Mouse (Mus musculus) spleen, adult 2 months (tissue): ENCODE results near the gene Dnm2.

Experiments used
- CTCF ChIP-seq: fragments of 200-500 bp; IDR thresholded peaks from 2 replicates; pipeline ENCODE4 v1.5.1; 2011; ENCODE audit warnings: mild to moderate bottlenecking, inconsistent platforms; ENCODE audit not compliant: insufficient read depth, insufficient read length, insufficient replicate concordance; ENCODE audit errors: extremely low read depth
- POLR2A ChIP-seq: fragments of 200-500 bp; IDR thresholded peaks from 2 replicates; pipeline ENCODE4 v1.6.1; 2011; ENCODE audit warnings: low read depth, low read length, inconsistent platforms

GRCm38 (mm10) chr9:21430724-21431123 lies 6.0 kb downstream of the Dnm2 start:
- TF ChIP-seq CTCF (no peak), POLR2A (no peak)
